Mouse (Mus musculus) forebrain, embryonic 15.5 days (tissue): ENCODE measurements around the gene Cdc42bpg. TPM values are rescaled to one million over a fixed set of nuclear protein-coding genes. Genes with fewer than 3 reads are reported as not detected.
A peak's percentile ranks its signal among the peaks of the same experiment; 100 is the strongest.

ENCODE experiments used
- ATAC-seq: fragments of 200-750 bp; cut with Nextera tagmentation; replicated peaks from 2 replicates; pipeline ENCODE4 v1.8.0; 2017; ENCODE audit warnings: mild to moderate bottlenecking, moderate TSS enrichment, moderate library complexity
- H3K27ac ChIP-seq: fragments of 300-500 bp; sonication (generic); replicated peaks from 2 replicates; pipeline ENCODE4 v1.5.1; 2015; ENCODE audit warnings: mild to moderate bottlenecking, inconsistent platforms
- H3K27me3 ChIP-seq: fragments of 300-500 bp; sonication (generic); 2 replicates; pipeline ENCODE4 v1.6.1; 2015; ENCODE audit warnings: inconsistent platforms
- H3K36me3 ChIP-seq: fragments of 300-500 bp; sonication (generic); 2 replicates; pipeline ENCODE4 v1.6.1; 2015; ENCODE audit warnings: mild to moderate bottlenecking, inconsistent platforms
- H3K4me1 ChIP-seq: fragments of 300-500 bp; sonication (generic); 2 replicates; pipeline ENCODE4 v1.6.1; 2015; ENCODE audit warnings: inconsistent platforms
- H3K4me2 ChIP-seq: fragments of 300-500 bp; sonication (generic); replicated peaks from 2 replicates; pipeline ENCODE4 v1.6.1; 2015; ENCODE audit warnings: mild to moderate bottlenecking, inconsistent platforms
- H3K4me3 ChIP-seq: fragments of 300-500 bp; sonication (generic); 2 replicates; pipeline ENCODE4 v1.5.1; 2015; ENCODE audit warnings: mild to moderate bottlenecking, inconsistent platforms
- H3K9ac ChIP-seq: fragments of 300-500 bp; sonication (generic); replicated peaks from 2 replicates; pipeline ENCODE4 v1.6.1; 2015; ENCODE audit warnings: mild to moderate bottlenecking, inconsistent platforms
- H3K9me3 ChIP-seq: fragments of 300-500 bp; sonication (generic); 2 replicates; pipeline ENCODE4 v1.6.1; 2016; ENCODE audit warnings: inconsistent platforms
- WGBS: fragments of 180-500 bp; shearing (Covaris S2); methylation state at CpG from one replicate; pipeline ENCODE4 v1.1.7; 2015; ENCODE audit warnings: mixed read lengths; 5-methylcytosine and 5-hydroxymethylcytosine counted together
- polyA plus RNA-seq: library from polyadenylated mRNA; unstranded; fragments of >200 nt; fragmentation: Nextera tagmentation; extraction: Ambion mirVana; gene quantifications from 2 replicates; pipeline ENCODE4 v1.2.1, GENCODE M21; 2015

Cdc42bpg gene
- polyA plus RNA-seq, 1 experiment from 2014 or later = 0.67 TPM

DNA sequence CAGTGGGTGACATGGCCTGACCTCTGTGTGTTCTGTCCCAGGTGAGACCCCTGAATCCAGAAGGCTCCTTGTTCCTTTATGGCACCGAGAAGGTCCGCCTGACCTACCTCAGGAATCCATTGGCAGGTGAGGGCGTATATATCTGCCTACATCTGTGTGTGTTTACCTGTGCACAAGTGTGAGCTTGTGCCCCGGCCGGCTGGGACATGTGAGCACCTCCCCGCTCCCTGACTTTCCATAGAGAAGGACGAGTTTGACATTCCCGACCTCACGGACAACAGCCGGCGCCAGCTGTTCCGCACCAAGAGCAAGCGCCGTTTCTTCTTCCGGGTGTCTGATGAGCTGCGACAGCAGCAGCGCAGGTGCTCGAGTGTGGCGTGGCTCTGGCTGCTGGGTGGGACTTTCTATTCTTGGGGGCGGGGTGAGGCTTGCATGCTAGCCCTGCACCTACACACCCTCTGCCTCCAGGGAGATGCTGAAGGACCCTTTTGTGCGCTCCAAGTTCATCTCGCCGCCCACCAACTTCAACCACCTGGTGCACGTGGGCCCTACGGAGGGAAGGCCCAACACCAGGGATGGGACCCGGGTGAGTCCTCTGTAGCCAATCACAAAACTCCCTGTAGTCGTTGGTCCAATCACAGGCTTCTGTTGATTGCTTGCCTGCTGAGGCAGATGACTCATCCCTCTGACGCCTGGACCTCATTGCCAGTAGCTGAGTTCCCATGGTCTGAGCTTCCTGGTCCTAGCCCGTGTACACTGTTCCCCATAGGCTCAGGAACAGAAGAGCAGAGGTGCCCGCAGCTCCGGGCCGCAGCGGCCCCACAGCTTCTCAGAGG, 15.7 kb downstream of the Cdc42bpg start:
- 89% methylated on average over 33 of the region's 33 CpGs for WGBS
- no peak overlapping the region for H3K4me2 ChIP-seq
- no peaks in the 10 kb centered on the region for H3K4me1 ChIP-seq
- H3K27me3 ChIP-seq = no peaks in the 10 kb centered on the region
- no peaks in the 10 kb centered on the region for H3K9me3 ChIP-seq
- H3K27ac ChIP-seq = no peak overlapping the region
- H3K9ac ChIP-seq = no peak overlapping the region
- H3K4me3 ChIP-seq = no peak overlapping the region
- no peaks in the 10 kb centered on the region for H3K36me3 ChIP-seq
- ATAC-seq = no peak

DNA sequence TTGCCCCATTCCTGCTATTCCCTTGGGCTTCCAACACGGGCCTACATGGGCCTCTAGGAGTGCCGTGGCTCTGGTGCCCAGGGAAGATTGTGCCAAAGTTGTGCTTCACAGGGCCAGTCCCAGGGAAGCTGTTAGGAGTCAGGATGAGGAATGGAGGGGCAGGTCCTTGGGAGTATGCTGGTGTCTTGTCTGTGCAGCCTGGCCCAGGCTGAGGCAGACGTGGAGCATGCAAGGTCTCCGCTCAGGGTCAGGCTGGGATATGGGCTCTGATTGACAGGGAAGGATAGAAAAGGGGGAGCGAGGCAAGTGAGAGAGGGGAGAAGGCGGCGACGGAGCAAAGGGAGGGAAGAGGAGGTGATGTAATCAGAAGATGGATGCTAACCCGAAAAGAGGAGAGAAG, 18.5 kb downstream of the Cdc42bpg start:
- no peak overlapping the region for H3K27ac ChIP-seq
- no peaks in the 10 kb centered on the region for H3K4me1 ChIP-seq
- no peaks in the 10 kb centered on the region for H3K27me3 ChIP-seq
- no peak overlapping the region for H3K4me2 ChIP-seq
- WGBS = 80% methylated on average over 9 of the region's 9 CpGs
- ATAC-seq = no peak
- H3K9me3 ChIP-seq = no peaks in the 10 kb centered on the region
- no peaks in the 10 kb centered on the region for H3K36me3 ChIP-seq
- no peak overlapping the region for H3K4me3 ChIP-seq
- H3K9ac ChIP-seq = no peak overlapping the region

DNA sequence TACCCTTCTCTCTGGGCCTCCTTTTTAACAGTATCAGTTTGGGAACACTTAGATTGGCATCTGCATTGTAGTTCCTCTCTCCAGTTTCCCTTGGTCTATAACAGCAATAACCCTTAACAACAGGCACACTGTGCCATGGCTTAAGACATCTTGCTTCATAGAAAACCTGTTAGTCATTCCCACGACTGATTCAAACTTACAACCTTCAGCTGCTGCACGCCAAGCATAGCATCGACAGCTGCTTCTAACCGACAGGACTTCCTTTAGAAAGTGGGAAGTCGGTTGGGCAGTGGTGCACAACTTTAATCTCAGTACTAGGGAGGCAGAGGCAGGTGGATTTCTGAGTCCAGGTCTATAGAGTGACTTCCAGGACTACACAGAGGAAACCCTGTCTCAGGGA, 24.9 kb downstream of the Cdc42bpg start:
- ATAC-seq = no peak
- WGBS = 73% methylated on average over 5 of the region's 5 CpGs

DNA sequence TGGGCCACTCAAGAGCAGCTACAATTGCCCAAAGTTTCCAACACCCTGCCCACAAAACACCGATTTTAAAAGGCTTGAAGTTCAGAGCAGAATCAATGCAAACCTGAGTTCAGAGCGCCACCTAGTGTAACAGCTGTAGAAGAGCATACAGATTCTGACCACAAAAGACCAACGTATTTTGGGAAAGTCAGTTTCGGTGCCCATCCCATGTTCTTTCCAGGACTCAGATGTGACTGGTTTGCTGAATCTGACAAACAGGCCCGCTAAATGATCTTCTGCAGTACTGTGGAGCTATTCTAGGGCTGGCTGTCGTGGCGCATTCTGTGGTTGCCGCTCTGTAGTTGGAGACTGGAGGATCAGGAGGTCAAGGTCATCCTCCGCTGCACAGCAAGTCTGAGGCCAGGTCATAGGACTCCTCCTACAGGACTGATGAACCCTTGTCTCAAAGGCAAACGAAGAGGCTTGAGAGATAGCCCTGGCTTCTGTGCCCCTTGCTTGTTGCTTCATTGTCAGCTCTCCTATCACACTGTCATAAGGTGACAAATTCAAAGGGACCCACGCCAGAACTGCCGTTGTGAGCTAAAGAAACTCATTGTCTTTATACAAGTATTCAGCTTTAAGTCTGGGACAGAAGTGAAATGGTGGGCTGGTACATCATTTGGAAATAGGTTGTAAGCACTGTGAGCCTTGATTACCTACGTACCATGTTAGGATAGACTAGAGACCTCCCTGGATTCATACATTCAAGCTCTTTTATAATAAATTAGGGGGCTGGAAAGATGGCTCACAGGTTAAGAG, 25.7 kb downstream of the Cdc42bpg start:
- peaks cover 24% of the 10 kb centered on the region for H3K4me1 ChIP-seq
- peak overlapping the region; percentile 19; the same call in 1 of the 2 replicates for H3K9ac ChIP-seq
- no peaks in the 10 kb centered on the region for H3K36me3 ChIP-seq

More for the DNA sequence above, 24.9 kb downstream of the Cdc42bpg start:
- no peaks in the 10 kb centered on the region for H3K9me3 ChIP-seq
- H3K4me2 ChIP-seq = no peak overlapping the region
- H3K4me3 ChIP-seq = no peak overlapping the region
- no peak overlapping the region for H3K9ac ChIP-seq
- H3K36me3 ChIP-seq = no peaks in the 10 kb centered on the region
- H3K4me1 ChIP-seq = peaks cover 17% of the 10 kb centered on the region
- H3K27ac ChIP-seq = no peak overlapping the region
- no peaks in the 10 kb centered on the region for H3K27me3 ChIP-seq

DNA sequence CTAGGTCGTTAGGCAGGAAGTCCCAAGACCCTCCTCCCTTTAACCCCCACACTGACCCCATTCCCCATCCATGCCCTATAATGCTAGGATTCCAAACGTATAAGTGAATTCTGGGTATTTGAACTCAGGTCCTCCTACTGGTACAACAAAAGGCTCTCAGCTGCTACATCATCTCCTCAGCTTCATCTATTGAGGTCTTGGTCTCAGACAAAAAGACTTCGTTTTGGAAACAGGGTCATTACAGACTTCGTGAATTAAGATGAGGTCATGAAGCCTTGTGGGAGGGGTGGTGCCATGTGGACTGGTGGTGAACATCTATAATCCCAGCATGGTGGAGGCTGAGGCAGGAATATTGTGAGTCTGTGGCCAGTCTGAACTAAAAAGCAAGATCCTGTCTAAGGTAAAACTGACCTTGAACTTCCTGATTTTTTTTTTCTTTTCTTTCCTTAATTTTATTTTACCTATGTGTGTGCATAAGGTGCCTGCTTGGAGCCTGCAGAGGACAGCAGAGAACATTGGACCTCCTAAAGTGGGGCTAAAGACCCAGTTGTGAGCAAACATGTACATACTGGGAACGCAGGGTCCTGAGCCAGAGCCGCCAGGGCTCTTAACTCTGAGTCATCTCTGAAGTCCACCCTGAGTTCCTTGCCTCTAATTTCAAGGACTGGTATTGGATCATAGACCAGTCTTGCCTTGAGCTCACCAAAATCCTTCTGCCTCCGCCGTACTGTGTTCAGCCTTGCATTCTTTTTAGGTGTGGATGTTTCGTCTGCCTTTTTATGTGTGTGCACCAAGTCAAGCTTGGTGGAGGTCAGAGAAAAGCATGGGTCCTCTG, 27.7 kb downstream of the Cdc42bpg start:
- Histone ChIP-seq H3K36me3 (peaks cover 19% of the 10 kb centered on the region), H3K27me3 (no peaks in the 10 kb centered on the region), H3K4me3 (peak overlapping the region; percentile 89; the same call in 1 of the 2 replicates), H3K4me1 (peaks cover 32% of the 10 kb centered on the region), H3K9me3 (no peaks in the 10 kb centered on the region), H3K27ac (peak overlapping the region; percentile 65), H3K9ac (peak overlapping the region; percentile 15; the same call in 1 of the 2 replicates), H3K4me2 (peak overlapping the region; percentile 85)
- 59% methylated on average over 9 of the region's 9 CpGs for WGBS
- no peak for ATAC-seq

More for the DNA sequence above, 25.7 kb downstream of the Cdc42bpg start:
- peak overlapping the region; percentile 31 for H3K4me2 ChIP-seq
- peak overlapping the region; percentile 15; the same call in 1 of the 2 replicates for H3K4me3 ChIP-seq
- ATAC-seq = no peak
- WGBS = 25% methylated on average over 13 of the region's 13 CpGs
- H3K9me3 ChIP-seq = no peaks in the 10 kb centered on the region
- no peak overlapping the region for H3K27ac ChIP-seq
- no peaks in the 10 kb centered on the region for H3K27me3 ChIP-seq

DNA sequence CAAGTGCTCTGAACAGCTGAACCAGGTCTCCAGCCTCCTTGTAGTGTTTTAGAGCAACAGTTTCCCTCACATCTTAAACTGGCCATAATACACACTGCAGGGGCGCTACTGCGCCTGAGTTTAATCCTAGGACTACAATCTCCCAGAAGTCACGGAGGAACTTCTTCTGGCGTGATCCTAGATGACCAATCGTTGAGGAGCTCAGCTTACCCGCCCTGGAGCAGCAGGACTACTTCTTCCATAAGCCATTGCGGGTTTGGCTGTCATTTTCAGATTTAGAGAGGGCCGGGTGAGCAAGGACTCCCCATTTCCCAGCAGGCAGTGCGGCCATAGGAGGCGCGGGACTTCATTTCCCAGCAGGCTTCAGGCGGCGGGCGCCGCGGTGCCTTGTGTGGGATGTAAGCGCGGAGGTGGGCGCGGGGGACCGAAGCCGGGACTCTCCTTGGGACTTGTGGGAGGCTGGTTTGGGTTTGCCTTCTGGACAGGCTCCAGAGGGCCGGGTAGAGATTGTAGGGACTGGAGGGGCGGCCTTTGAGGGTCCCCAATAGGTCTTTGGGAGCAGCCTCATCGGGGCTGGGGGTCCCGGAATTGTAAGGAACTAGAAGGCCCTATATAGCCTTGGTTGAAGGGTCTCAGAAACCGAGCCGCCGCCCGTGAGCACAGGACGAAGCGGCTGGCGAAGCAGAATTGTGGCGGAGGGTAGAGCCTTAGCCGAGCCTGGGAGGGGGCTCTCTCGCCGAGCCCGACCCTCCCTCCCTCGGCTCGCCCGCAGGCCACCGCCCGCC, 28.6 kb downstream of the Cdc42bpg start, which contains the start of gene Men1:
Gene Men1, plus strand, starts transcription at position 307 of the 785 bp plus-strand sequence.
- under 1% methylated on average over 39 of the region's 43 CpGs for WGBS
- Histone ChIP-seq H3K9me3 (no peaks in the 10 kb centered on the region), H3K27ac (peak within 1 kb of the TSS; percentile 74), H3K4me2 (peak within 1 kb of the TSS; percentile 85), H3K27me3 (no peaks in the 10 kb centered on the region), H3K9ac (peak within 1 kb of the TSS; percentile 89), H3K36me3 (peaks cover 28% of the 10 kb centered on the region), H3K4me1 (peaks cover 32% of the 10 kb centered on the region), H3K4me3 (peak within 1 kb of the TSS; percentile 89)
- ATAC-seq = peak; percentile 96

DNA sequence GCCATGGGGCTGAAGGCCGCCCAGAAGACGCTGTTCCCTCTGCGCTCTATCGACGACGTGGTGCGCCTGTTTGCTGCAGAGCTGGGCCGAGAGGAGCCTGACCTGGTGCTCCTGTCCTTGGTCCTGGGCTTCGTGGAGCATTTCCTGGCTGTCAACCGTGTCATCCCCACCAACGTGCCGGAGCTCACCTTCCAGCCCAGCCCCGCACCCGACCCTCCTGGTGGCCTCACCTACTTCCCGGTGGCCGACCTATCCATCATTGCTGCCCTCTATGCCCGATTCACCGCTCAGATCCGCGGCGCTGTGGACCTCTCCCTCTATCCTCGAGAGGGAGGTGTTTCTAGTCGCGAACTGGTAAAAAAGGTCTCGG, 29.2 kb downstream of the Cdc42bpg start:
- Histone ChIP-seq H3K36me3 (peaks cover 34% of the 10 kb centered on the region), H3K9me3 (no peaks in the 10 kb centered on the region), H3K27ac (peak overlapping the region; percentile 74), H3K9ac (peak overlapping the region; percentile 89), H3K4me3 (peak overlapping the region; percentile 89), H3K4me2 (peak overlapping the region; percentile 85), H3K27me3 (no peaks in the 10 kb centered on the region), H3K4me1 (peaks cover 34% of the 10 kb centered on the region)
- peak; percentile 39; the same call in 1 of the 2 replicates for ATAC-seq
- WGBS = under 1% methylated on average over 25 of the region's 25 CpGs

DNA sequence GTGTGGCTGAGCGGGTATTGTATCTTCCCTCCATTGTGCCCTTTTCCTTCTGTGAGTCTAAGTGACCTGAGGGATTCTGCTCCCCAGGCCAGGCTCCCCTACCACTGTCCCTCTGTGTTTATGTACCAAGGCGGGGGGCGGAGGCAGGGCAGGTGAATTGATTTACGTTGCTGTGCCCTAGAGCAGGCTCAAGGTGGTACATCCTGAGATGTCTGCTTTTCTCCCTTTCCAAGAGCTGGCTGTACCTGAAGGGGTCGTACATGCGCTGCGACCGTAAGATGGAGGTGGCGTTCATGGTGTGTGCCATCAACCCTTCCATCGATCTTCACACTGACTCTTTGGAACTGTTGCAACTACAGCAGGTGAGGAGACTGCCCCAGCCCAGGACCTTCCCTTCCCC, 30.7 kb downstream of the Cdc42bpg start:
- peaks cover 42% of the 10 kb centered on the region for H3K4me1 ChIP-seq
- H3K9ac ChIP-seq = peak overlapping the region; percentile 89; the same call in 1 of the 2 replicates
- no peak overlapping the region for H3K27ac ChIP-seq
- no peaks in the 10 kb centered on the region for H3K27me3 ChIP-seq
- H3K9me3 ChIP-seq = no peaks in the 10 kb centered on the region
- peaks cover 36% of the 10 kb centered on the region for H3K36me3 ChIP-seq
- H3K4me3 ChIP-seq = peak overlapping the region; percentile 89
- peak overlapping the region; percentile 85 for H3K4me2 ChIP-seq
- ATAC-seq = no peak
- WGBS = 94% methylated on average over 10 of the region's 10 CpGs

DNA sequence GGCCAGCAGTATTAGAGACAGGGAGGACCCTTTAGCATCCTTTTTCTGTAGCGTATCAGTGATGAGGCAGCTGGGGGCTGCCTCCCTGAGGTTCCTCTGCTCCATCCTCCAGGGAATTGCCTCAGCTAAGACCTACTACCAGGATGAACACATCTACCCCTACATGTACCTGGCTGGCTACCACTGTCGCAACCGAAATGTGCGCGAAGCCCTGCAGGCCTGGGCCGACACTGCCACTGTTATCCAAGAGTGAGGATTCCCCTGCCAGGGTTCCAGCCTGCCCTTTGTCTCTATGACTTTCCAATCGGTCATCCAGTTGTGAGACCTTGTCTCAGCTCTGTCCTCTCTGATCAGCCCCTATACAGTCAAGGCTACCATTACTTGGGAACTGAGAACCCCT, 31.9 kb downstream of the Cdc42bpg start:
- no peak for ATAC-seq
- Histone ChIP-seq H3K27me3 (no peaks in the 10 kb centered on the region), H3K9me3 (no peaks in the 10 kb centered on the region), H3K9ac (no peak overlapping the region), H3K4me3 (no peak overlapping the region), H3K4me2 (no peak overlapping the region), H3K4me1 (peaks cover 40% of the 10 kb centered on the region), H3K27ac (no peak overlapping the region), H3K36me3 (peaks cover 45% of the 10 kb centered on the region)
- 92% methylated on average over 7 of the region's 7 CpGs for WGBS

DNA sequence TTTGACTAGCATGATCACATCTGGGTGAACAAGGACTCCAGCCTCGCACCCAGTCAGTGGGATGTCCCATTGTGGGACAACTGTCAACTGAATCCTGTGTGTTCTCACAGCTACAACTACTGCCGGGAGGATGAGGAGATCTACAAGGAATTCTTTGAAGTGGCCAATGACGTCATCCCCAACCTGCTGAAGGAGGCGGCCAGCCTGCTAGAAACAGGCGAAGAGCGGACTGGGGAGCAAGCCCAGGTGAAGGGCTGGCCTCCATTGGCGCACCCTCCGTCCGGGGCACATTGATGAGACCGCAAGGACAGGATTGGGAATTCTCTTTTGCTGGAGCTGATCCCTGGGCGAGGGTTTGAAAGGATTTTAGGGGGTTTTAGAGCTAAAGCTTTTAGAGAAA, 32.5 kb downstream of the Cdc42bpg start:
- Histone ChIP-seq H3K27ac (no peak overlapping the region), H3K9ac (no peak overlapping the region), H3K27me3 (no peaks in the 10 kb centered on the region), H3K4me1 (peaks cover 40% of the 10 kb centered on the region), H3K9me3 (no peaks in the 10 kb centered on the region), H3K4me2 (no peak overlapping the region), H3K4me3 (no peak overlapping the region), H3K36me3 (peaks cover 45% of the 10 kb centered on the region)
- ATAC-seq = no peak
- 91% methylated on average over 11 of the region's 11 CpGs for WGBS

DNA sequence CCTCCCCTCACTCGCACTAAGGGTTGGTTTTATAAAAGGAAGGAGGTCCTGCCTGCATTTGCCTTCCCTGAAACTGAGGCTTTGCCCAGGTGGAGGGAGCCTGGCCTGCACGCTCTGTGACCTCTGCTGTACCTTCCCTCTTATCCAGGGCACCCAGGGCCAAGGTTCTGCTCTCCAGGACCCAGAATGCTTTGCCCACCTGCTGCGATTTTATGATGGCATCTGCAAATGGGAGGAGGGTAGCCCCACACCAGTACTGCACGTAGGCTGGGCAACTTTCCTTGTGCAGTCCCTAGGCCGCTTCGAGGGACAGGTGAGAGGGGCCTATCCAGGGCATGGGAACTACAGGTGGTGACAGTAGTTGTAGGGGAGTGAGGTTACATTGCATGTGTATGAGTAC, 32.9 kb downstream of the Cdc42bpg start:
- 97% methylated on average over 6 of the region's 6 CpGs for WGBS
- Histone ChIP-seq H3K9ac (no peak overlapping the region), H3K4me2 (no peak overlapping the region), H3K27ac (no peak overlapping the region), H3K4me1 (peaks cover 38% of the 10 kb centered on the region), H3K4me3 (no peak overlapping the region), H3K9me3 (no peaks in the 10 kb centered on the region), H3K27me3 (no peaks in the 10 kb centered on the region), H3K36me3 (peaks cover 48% of the 10 kb centered on the region)
- ATAC-seq = no peak
